Mouse (Mus musculus): ENCODE measurements around the gene Nit2.
A peak's percentile ranks its signal among the peaks of the same experiment; 100 is the strongest.

DNA sequence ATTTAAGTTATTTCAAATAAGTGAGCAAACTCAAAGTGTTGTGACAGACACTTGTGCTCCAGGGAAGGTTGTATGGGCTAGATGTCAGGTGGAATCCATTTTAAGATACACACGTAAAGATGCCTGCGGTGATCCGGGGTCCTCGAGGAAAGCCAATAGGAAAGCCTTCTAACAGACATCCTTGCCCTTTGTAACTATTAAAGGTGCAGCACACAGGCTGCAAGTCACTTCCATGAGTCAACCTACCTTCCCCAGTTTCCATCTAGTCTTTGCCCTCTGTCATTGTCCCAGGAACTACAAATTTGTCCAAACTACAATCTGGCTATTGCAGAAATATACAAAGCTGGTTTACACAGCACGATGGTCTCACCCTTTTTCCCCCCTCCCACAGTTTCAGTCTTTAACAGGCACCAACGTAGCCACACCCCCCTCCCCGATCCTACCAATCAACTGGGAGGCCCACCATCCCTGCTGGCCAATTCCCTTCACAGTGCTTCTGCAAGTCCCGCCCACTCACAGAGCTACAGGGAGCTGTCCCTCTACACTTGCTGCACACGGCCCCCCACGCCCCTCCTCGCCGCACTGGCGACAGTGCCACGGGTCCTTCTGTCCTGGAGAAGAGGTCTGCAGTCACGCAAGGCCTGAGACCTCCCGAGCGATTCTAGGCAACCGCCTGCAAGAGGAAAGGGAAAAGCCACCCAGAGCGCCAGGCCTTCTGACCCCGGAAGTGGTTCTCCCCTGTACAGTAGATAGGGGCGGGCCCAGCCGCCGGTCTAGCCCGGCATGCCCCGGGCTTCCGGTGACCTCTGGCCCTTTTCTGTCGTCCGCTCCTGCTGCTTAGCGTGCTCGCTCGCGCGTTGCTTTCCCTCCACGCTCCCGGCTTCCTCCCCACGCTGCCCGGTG is 46.0 kb downstream of the Nit2 start, which contains the start of gene Tomm70a:
- TF ChIP-seq CTCF (IDR thresholded peaks at IDR 0.05; ENCODE audit: extremely low read depth, insufficient read depth, low read length) (no peak), POLR2A (IDR thresholded peaks at IDR 0.05; ENCODE audit: extremely low read depth, insufficient read depth, low read length) (peak; percentile 37; the same call in 1 of the 2 replicates)
